Mouse (Mus musculus) neural tube, embryonic 11.5 days (tissue): Measurements from ENCODE around the gene Vmn1r111. TPM values are rescaled to one million over a fixed set of nuclear protein-coding genes. Genes with fewer than 3 reads are reported as not detected.
"Not testable (repeated sequence)": the region's sequence is repeated elsewhere in the genome, so short reads cannot be mapped to it uniquely, and the experiment has no call there.

Source experiments
- ATAC-seq: fragments of 200-750 bp; cut with Nextera tagmentation; 2 replicates; pipeline ENCODE4 v1.8.0; 2017; ENCODE audit warnings: moderate number of reproducible peaks, mild to moderate bottlenecking, moderate TSS enrichment, moderate library complexity; ENCODE audit not compliant: insufficient read depth, low FRiP score, low TSS enrichment
- DNase-seq: peaks from one replicate; pipeline ENCODE4 v3.0.0-alpha.2; 2015; ENCODE audit warnings: low spot score
- H3K27ac ChIP-seq: fragments of 300-500 bp; sonication (generic); 2 replicates; pipeline ENCODE4 v1.5.1; 2014; ENCODE audit warnings: low read depth, mild to moderate bottlenecking, low read length
- H3K27me3 ChIP-seq: fragments of 300-500 bp; sonication (generic); 2 replicates; pipeline ENCODE4 v1.6.1; 2014; ENCODE audit warnings: mild to moderate bottlenecking, low read length, mixed read lengths; ENCODE audit not compliant: control insufficient read depth, insufficient read depth
- H3K36me3 ChIP-seq: fragments of 300-500 bp; sonication (generic); 2 replicates; pipeline ENCODE4 v1.6.1; 2014; ENCODE audit warnings: mild to moderate bottlenecking, low read length, moderate library complexity, mixed read lengths; ENCODE audit not compliant: control insufficient read depth, insufficient read depth
- H3K4me1 ChIP-seq: fragments of 300-500 bp; sonication (generic); 2 replicates; pipeline ENCODE4 v1.6.1; 2014; ENCODE audit warnings: low read length, mixed read lengths; ENCODE audit not compliant: control insufficient read depth, insufficient read depth
- H3K4me2 ChIP-seq: fragments of 300-500 bp; sonication (generic); 2 replicates; pipeline ENCODE4 v1.6.1; 2014; ENCODE audit warnings: low read depth, mild to moderate bottlenecking, moderate library complexity
- H3K4me3 ChIP-seq: fragments of 300-500 bp; sonication (generic); 2 replicates; pipeline ENCODE4 v1.5.1; 2014; ENCODE audit warnings: low read depth, low read length
- H3K9ac ChIP-seq: fragments of 300-500 bp; sonication (generic); 2 replicates; pipeline ENCODE4 v1.6.1; 2014; ENCODE audit warnings: mild to moderate bottlenecking, low read length
- H3K9me3 ChIP-seq: fragments of 300-500 bp; sonication (generic); 2 replicates; pipeline ENCODE4 v1.6.1; 2016; ENCODE audit warnings: low read length; ENCODE audit not compliant: control insufficient read depth
- WGBS: fragments of 180-500 bp; shearing (Covaris S2); extraction: QIAGEN DNeasy Blood & Tissue Kit; methylation state at CpG from one replicate; pipeline ENCODE4 v1.1.7; 2014; 5-methylcytosine and 5-hydroxymethylcytosine counted together
- polyA plus RNA-seq: library from polyadenylated mRNA; unstranded; fragments of >200 nt; fragmentation: Nextera tagmentation; extraction: Ambion mirVana; gene quantifications from 2 replicates; pipeline ENCODE4 v1.2.1, GENCODE M21; 2014

Vmn1r111 gene
- not detected in 2 replicates for polyA plus RNA-seq

- not testable (repeated sequence) for ATAC-seq, H3K4me2 ChIP-seq, H3K9ac ChIP-seq, DNase-seq, H3K4me3 ChIP-seq, H3K36me3 ChIP-seq, H3K27ac ChIP-seq, H3K27me3 ChIP-seq, H3K9me3 ChIP-seq, H3K4me1 ChIP-seq
- no CpG with 5 or more reads among the region's 2 CpGs for WGBS
Measured at GRCm38 (mm10) chr7:20703116-20703515, at the start of gene Vmn1r111. TSS of gene Vmn1r111 (minus strand) at chr7:20703216.

- no CpG with 5 or more reads among the region's 1 CpGs for WGBS
- not testable (repeated sequence) for H3K27ac ChIP-seq, H3K4me3 ChIP-seq, H3K4me1 ChIP-seq, DNase-seq, H3K36me3 ChIP-seq, H3K4me2 ChIP-seq, H3K9ac ChIP-seq, ATAC-seq, H3K9me3 ChIP-seq, H3K27me3 ChIP-seq
Measured at GRCm38 (mm10) chr7:20730524-20730923, 27.5 kb upstream of the Vmn1r111 start, which contains the start of gene Gm10668. TSS of gene Gm10668 (minus strand) at chr7:20730624.

GRCm38 (mm10) chr7:20668618-20669017 lies 34.4 kb downstream of the Vmn1r111 start, which contains the start of gene Vmn1r107:
TSS of gene Vmn1r107 (plus strand) at chr7:20668918.
- H3K4me2 ChIP-seq, H3K36me3 ChIP-seq, DNase-seq, H3K4me1 ChIP-seq, H3K4me3 ChIP-seq, ATAC-seq, H3K27ac ChIP-seq, H3K27me3 ChIP-seq, H3K9ac ChIP-seq, H3K9me3 ChIP-seq: not testable (repeated sequence)
- no CpG with 5 or more reads among the region's 3 CpGs for WGBS

Other genes with a start within 250 kb of the Vmn1r111 start
- not detected in 2 replicates for gene Gm10670, start 228.3 kb downstream of the Vmn1r111 start, polyA plus RNA-seq
- not detected in 2 replicates for gene Vmn1r103, start 192.7 kb downstream of the Vmn1r111 start, polyA plus RNA-seq
- not detected in 2 replicates for gene Vmn1r104, start 169.4 kb downstream of the Vmn1r111 start, polyA plus RNA-seq
- not detected in 2 replicates for gene Gm5726, start 157.5 kb downstream of the Vmn1r111 start, polyA plus RNA-seq
- not detected in 2 replicates for gene Gm4141, start 127.0 kb downstream of the Vmn1r111 start, polyA plus RNA-seq
- gene Gm4513, start 104.2 kb downstream of the Vmn1r111 start, polyA plus RNA-seq, result not detected in 2 replicates
- gene Vmn1r107, start 34.3 kb downstream of the Vmn1r111 start, polyA plus RNA-seq, result not detected in 2 replicates
- not detected in 2 replicates for gene Gm10668, start 27.4 kb upstream of the Vmn1r111 start, polyA plus RNA-seq
- gene Vmn1r112, start 68.0 kb upstream of the Vmn1r111 start, polyA plus RNA-seq, result not detected in 2 replicates
- not detected in 2 replicates for gene Vmn1r113, start 84.1 kb upstream of the Vmn1r111 start, polyA plus RNA-seq
- gene Vmn1r114, start 109.0 kb upstream of the Vmn1r111 start, polyA plus RNA-seq, result not detected in 2 replicates
- gene Vmn1r115, start 141.8 kb upstream of the Vmn1r111 start, polyA plus RNA-seq, result not detected in 2 replicates
- gene Vmn1r116, start 169.0 kb upstream of the Vmn1r111 start, polyA plus RNA-seq, result not detected in 2 replicates
- not detected in 2 replicates for gene Vmn1r117, start 180.9 kb upstream of the Vmn1r111 start, polyA plus RNA-seq
- gene Vmn1r118, start 209.1 kb upstream of the Vmn1r111 start, polyA plus RNA-seq, result not detected in 2 replicates